Mouse (Mus musculus): ENCODE data around the gene Iba57. TPM values are rescaled to one million over a fixed set of nuclear protein-coding genes. Genes with fewer than 3 reads are reported as not detected.

Iba57 gene
- polyA plus RNA-seq, 1 experiment from 2014 or later, result 7.5 TPM

Other genes starting within 250 kb of the Iba57 start
- not detected in 2 replicates for gene Btnl10, start 245.8 kb downstream of the Iba57 start, polyA plus RNA-seq (2015; fragmentation: Nextera tagmentation; extraction: Ambion mirVana)
- gene Rnf187, start 224.8 kb downstream of the Iba57 start, polyA plus RNA-seq (2015; fragmentation: Nextera tagmentation; extraction: Ambion mirVana), result 603 and 674 TPM in 2 replicates
- 230 and 238 TPM in 2 replicates for gene Hist3h2ba, start 214.8 kb downstream of the Iba57 start, polyA plus RNA-seq (2015; fragmentation: Nextera tagmentation; extraction: Ambion mirVana)
- 96.0 and 96.7 TPM in 2 replicates for gene Hist3h2a, start 209.1 kb downstream of the Iba57 start, polyA plus RNA-seq (2015; fragmentation: Nextera tagmentation; extraction: Ambion mirVana)
- gene Trim17, start 209.1 kb downstream of the Iba57 start, polyA plus RNA-seq (2015; fragmentation: Nextera tagmentation; extraction: Ambion mirVana), result 1.4 TPM in 2 replicates
- 19.3 and 20.7 TPM in 2 replicates for gene Trim11, start 185.6 kb downstream of the Iba57 start, polyA plus RNA-seq (2015; fragmentation: Nextera tagmentation; extraction: Ambion mirVana)
- gene Obscn, start 27.3 kb downstream of the Iba57 start, polyA plus RNA-seq (2015; fragmentation: Nextera tagmentation; extraction: Ambion mirVana), result 0.34 and 0.45 TPM in 2 replicates
- 0.30 and 0.39 TPM in 2 replicates for gene Gjc2, start 19.5 kb upstream of the Iba57 start, polyA plus RNA-seq (2015; fragmentation: Nextera tagmentation; extraction: Ambion mirVana)
- gene Guk1, start 28.5 kb upstream of the Iba57 start, polyA plus RNA-seq (2015; fragmentation: Nextera tagmentation; extraction: Ambion mirVana), result 245 and 247 TPM in 2 replicates
- gene Mrpl55, start 38.7 kb upstream of the Iba57 start, polyA plus RNA-seq (2015; fragmentation: Nextera tagmentation; extraction: Ambion mirVana), result 93.3 and 103 TPM in 2 replicates
- 27.7 and 28.6 TPM in 2 replicates for gene 2310033P09Rik, start 44.6 kb upstream of the Iba57 start, polyA plus RNA-seq (2015; fragmentation: Nextera tagmentation; extraction: Ambion mirVana)
- gene Arf1, start 64.5 kb upstream of the Iba57 start, polyA plus RNA-seq (2015; fragmentation: Nextera tagmentation; extraction: Ambion mirVana), result 620 and 653 TPM in 2 replicates
- gene Wnt3a, start 127.0 kb upstream of the Iba57 start, polyA plus RNA-seq (2015; fragmentation: Nextera tagmentation; extraction: Ambion mirVana), result 0.94 and 1.5 TPM in 2 replicates
- 3.5 and 4.1 TPM in 2 replicates for gene Wnt9a, start 143.2 kb upstream of the Iba57 start, polyA plus RNA-seq (2015; fragmentation: Nextera tagmentation; extraction: Ambion mirVana)
- not detected in 2 replicates for gene Prss38, start 211.9 kb upstream of the Iba57 start, polyA plus RNA-seq (2015; fragmentation: Nextera tagmentation; extraction: Ambion mirVana)

All from hindbrain, embryonic 15.5 days (tissue).